Mouse (Mus musculus) hindbrain, embryonic 11.5 days (tissue): ENCODE measurements at regions not wholly inside any gene's neighbourhood (a gene's known extent, or its start where the extent isn't known, plus 50 kb on each side); places are given as distances from the start of the nearest gene placed in this dataset.
A peak's percentile ranks its signal among the peaks of the same experiment; 100 is the strongest.
"Not testable (repeated sequence)": the region's sequence is repeated elsewhere in the genome, so short reads cannot be mapped to it uniquely, and the experiment has no call there.

ENCODE experiments used
- ATAC-seq: fragments of 200-750 bp; cut with Nextera tagmentation; 2 replicates; pipeline ENCODE4 v1.8.0; 2017; ENCODE audit warnings: mild to moderate bottlenecking, moderate TSS enrichment, moderate library complexity; ENCODE audit not compliant: low FRiP score
- DNase-seq: peaks from one replicate; pipeline ENCODE4 v3.0.0-alpha.2; 2015; ENCODE audit warnings: low spot score
- H3K27ac ChIP-seq: fragments of 300-500 bp; sonication (generic); 2 replicates; pipeline ENCODE4 v1.5.1; 2014; ENCODE audit warnings: mild to moderate bottlenecking, low read depth, low read length
- H3K27me3 ChIP-seq: fragments of 300-500 bp; sonication (generic); 2 replicates; pipeline ENCODE4 v1.6.1; 2014; ENCODE audit warnings: mild to moderate bottlenecking, low read length, moderate library complexity, mixed read lengths; ENCODE audit not compliant: control insufficient read depth, insufficient read depth
- H3K36me3 ChIP-seq: fragments of 300-500 bp; sonication (generic); 2 replicates; pipeline ENCODE4 v1.6.1; 2014; ENCODE audit warnings: mild to moderate bottlenecking, low read length, moderate library complexity, mixed read lengths; ENCODE audit not compliant: control insufficient read depth, insufficient read depth
- H3K4me1 ChIP-seq: fragments of 300-500 bp; sonication (generic); replicated peaks from 2 replicates; pipeline ENCODE4 v1.6.1; 2014; ENCODE audit warnings: low read length, mixed read lengths; ENCODE audit not compliant: control insufficient read depth, insufficient read depth
- H3K4me2 ChIP-seq: fragments of 300-500 bp; sonication (generic); replicated peaks from 2 replicates; pipeline ENCODE4 v1.6.1; 2014; ENCODE audit warnings: mild to moderate bottlenecking, low read depth, low read length
- H3K4me3 ChIP-seq: fragments of 300-500 bp; sonication (generic); 2 replicates; pipeline ENCODE4 v1.5.1; 2014; ENCODE audit warnings: low read depth, low read length
- H3K9ac ChIP-seq: fragments of 300-500 bp; sonication (generic); 2 replicates; pipeline ENCODE4 v1.6.1; 2014; ENCODE audit warnings: low read depth, low read length
- H3K9me3 ChIP-seq: fragments of 300-500 bp; sonication (generic); 2 replicates; pipeline ENCODE4 v1.6.1; 2016; ENCODE audit warnings: low read length; ENCODE audit not compliant: control insufficient read depth
- WGBS: fragments of 180-500 bp; shearing (Covaris S2); extraction: QIAGEN DNeasy Blood & Tissue Kit; methylation state at CpG from one replicate; pipeline ENCODE4 v1.1.7; 2014; 5-methylcytosine and 5-hydroxymethylcytosine counted together

DNA sequence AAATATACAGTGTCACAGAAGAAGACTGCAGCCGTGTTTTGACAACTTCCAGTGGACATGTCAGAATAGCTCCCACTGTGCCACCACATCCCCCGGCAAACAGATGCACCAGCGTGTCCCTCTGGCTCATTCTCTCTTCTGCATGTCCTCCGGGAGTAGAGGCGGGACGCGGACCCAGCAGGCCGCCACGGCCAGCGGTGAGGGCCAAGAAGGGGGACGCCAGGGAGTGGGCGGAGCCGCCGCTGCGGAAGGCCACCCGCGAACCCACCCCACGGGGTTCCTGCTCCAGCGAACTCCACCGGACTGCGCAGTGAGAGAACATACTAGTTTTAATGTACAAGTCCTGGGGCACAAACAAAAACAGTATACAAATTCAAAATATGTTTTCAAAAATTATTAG, 838.7 kb upstream of the 4930412O13Rik start:
- ATAC-seq: peak; percentile 25; the same call in 1 of the 2 replicates
- not testable (repeated sequence) for H3K4me3 ChIP-seq

DNA sequence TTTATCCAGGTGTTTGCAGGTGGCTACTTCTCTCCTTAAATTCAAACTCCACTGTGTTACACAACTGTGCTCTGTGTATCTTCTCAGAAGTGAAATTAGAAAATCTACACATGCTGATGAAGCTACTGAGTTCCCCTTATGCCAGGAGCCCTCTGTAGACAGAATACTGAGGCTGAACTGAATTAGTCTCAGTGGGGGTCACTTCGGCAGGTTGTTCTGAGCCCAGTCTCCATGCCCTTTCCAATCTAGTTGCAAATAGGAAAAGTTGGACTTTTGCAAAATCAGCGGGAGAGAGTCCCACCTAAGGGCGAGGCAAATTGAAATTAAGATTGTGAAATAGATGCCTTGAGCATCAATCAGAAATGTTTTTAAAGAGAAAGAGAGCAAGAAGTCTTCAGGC, 833.1 kb upstream of the 4930412O13Rik start:
- H3K4me1 ChIP-seq: no peaks in the 10 kb centered on the region
- no peaks in the 10 kb centered on the region for H3K27me3 ChIP-seq
- no peak for ATAC-seq
- no peaks in the 10 kb centered on the region for H3K36me3 ChIP-seq
- H3K27ac ChIP-seq: no peak overlapping the region
- 79% methylated on average over 3 of the region's 3 CpGs for WGBS
- no peaks in the 10 kb centered on the region for H3K9me3 ChIP-seq
- no peak overlapping the region for H3K4me2 ChIP-seq
- DNase-seq: no peak
- no peak overlapping the region for H3K4me3 ChIP-seq
- H3K9ac ChIP-seq: no peak overlapping the region

More for the DNA sequence above, 838.7 kb upstream of the 4930412O13Rik start:
- DNase-seq, H3K9me3 ChIP-seq, H3K27me3 ChIP-seq, H3K27ac ChIP-seq, H3K9ac ChIP-seq, H3K36me3 ChIP-seq, H3K4me2 ChIP-seq, H3K4me1 ChIP-seq: not testable (repeated sequence)
- 36% methylated on average over 21 of the region's 21 CpGs for WGBS

DNA sequence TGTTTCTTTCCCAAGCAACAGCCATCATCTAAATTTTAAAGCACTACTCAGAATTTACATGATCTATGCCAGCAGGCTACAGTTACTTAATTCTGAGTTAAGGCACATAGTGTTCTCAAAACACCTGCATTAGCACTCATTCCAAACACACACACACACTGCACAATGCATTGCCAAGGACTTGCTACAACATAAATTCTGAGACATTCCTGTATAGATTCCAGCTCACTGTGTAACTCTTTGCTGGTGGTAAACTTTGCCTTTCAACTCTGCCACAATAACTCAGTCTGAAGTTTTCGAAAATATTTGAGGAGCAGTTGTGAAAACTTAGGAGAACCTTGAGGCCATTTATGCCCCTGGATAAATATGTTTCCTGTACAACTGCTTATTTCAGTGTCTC, 807.2 kb upstream of the 4930412O13Rik start:
- H3K4me1 ChIP-seq: no peaks in the 10 kb centered on the region
- no peak overlapping the region for H3K27ac ChIP-seq
- no peaks in the 10 kb centered on the region for H3K36me3 ChIP-seq
- H3K9me3 ChIP-seq: no peaks in the 10 kb centered on the region
- H3K4me3 ChIP-seq: no peak overlapping the region
- 90% methylated on average over 1 of the region's 1 CpGs for WGBS
- DNase-seq (no peak), ATAC-seq (no peak)
- no peaks in the 10 kb centered on the region for H3K27me3 ChIP-seq
- H3K4me2 ChIP-seq: no peak overlapping the region
- no peak overlapping the region for H3K9ac ChIP-seq

DNA sequence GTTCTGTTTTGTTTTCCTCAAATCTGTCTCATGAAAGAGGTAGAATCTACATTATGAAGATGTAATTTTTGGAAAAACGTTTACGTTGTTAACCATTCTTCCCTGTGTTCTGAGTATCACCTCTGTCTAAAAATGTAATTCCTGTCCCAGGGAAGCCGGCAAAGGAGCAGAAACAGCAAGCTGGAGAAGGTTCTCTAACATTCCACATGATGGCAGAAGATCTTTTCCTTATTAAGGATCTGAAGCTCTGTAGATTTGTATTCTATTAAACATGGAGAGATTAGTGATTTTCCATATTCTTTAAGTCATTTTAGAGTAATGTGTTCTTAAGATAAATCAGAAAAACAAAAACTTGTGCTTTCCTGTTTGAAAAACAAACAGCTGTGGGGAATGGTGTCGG, 802.9 kb upstream of the 4930412O13Rik start:
- Histone ChIP-seq H3K4me2 (no peak overlapping the region), H3K9ac (no peak overlapping the region), H3K27ac (no peak overlapping the region), H3K36me3 (no peaks in the 10 kb centered on the region), H3K9me3 (no peaks in the 10 kb centered on the region), H3K4me3 (no peak overlapping the region), H3K27me3 (no peaks in the 10 kb centered on the region), H3K4me1 (no peaks in the 10 kb centered on the region)
- WGBS: 83% methylated on average over 4 of the region's 4 CpGs
- ATAC-seq (no peak), DNase-seq (no peak)

DNA sequence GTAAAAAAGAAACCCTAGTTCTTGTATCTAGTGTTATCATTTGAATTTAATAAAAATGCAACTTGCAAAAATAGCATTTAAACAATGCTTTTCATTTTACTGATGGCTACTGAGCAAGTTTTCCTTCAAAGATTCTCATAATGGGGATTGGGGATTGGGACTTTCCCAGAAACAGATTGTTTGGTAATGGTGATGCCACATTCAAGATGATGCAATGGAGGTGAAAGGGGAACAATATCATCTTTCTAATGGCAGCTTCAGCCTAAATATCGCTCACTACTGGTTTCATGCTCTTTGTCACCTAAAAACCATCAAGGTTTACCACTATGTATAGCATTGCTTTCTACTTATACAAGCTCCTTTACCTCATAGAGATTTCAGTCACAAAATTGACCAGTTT, 799.3 kb upstream of the 4930412O13Rik start:
- ATAC-seq (no peak), DNase-seq (no peak)
- Histone ChIP-seq H3K36me3 (no peaks in the 10 kb centered on the region), H3K27me3 (no peaks in the 10 kb centered on the region), H3K4me1 (no peaks in the 10 kb centered on the region), H3K4me3 (no peak overlapping the region), H3K4me2 (no peak overlapping the region), H3K9ac (no peak overlapping the region), H3K27ac (no peak overlapping the region), H3K9me3 (no peaks in the 10 kb centered on the region)
- WGBS: 92% methylated on average over 1 of the region's 1 CpGs

DNA sequence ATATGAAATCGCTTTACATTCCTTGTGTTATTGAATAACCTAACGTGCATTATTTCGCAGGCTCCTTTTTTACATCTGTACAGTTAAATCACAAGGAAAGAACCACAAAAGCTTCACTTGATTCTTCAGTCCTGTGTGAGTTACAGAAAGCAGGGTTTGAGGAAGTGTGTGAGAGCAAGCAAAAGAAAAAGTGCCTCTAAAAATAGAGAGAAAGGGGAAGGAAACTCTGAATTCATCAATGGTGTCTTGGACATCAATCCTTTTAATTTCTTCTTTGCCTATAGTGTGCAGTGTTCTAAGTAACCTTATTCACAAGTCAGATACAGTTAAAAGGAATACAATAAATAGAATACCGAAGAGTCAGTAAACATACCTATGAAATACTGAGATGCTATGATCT, 785.7 kb upstream of the 4930412O13Rik start:
- Histone ChIP-seq H3K27ac (no peak overlapping the region), H3K4me3 (no peak overlapping the region), H3K4me1 (no peaks in the 10 kb centered on the region), H3K27me3 (no peaks in the 10 kb centered on the region), H3K36me3 (no peaks in the 10 kb centered on the region), H3K9me3 (no peaks in the 10 kb centered on the region), H3K4me2 (no peak overlapping the region), H3K9ac (no peak overlapping the region)
- 88% methylated on average over 4 of the region's 4 CpGs for WGBS
- ATAC-seq (no peak), DNase-seq (no peak)

DNA sequence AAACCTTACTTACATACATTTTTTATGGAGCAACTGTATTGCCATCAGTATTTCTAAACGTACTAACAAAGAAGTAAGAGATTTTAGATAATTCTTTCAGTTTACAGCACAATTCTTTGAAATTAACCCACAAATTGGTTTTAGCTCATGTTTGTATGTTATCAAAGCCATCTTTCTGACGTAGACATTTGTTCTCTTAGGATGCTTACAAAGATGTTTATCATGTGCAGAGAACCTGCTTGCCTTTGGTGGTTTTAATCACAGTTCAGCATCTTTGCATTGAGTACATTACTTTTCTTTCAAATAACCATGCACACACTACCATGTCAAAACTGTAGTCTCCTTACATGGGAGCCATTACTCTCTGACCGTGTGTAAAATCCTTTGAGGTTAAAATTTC, 764.4 kb upstream of the 4930412O13Rik start:
- H3K27ac ChIP-seq: no peak overlapping the region
- H3K9ac ChIP-seq: no peak overlapping the region
- ATAC-seq: no peak
- H3K4me1 ChIP-seq: no peaks in the 10 kb centered on the region
- H3K27me3 ChIP-seq: no peaks in the 10 kb centered on the region
- no peaks in the 10 kb centered on the region for H3K9me3 ChIP-seq
- H3K4me2 ChIP-seq: no peak overlapping the region
- DNase-seq: no peak
- no peak overlapping the region for H3K4me3 ChIP-seq
- WGBS: 86% methylated on average over 3 of the region's 3 CpGs
- no peaks in the 10 kb centered on the region for H3K36me3 ChIP-seq

DNA sequence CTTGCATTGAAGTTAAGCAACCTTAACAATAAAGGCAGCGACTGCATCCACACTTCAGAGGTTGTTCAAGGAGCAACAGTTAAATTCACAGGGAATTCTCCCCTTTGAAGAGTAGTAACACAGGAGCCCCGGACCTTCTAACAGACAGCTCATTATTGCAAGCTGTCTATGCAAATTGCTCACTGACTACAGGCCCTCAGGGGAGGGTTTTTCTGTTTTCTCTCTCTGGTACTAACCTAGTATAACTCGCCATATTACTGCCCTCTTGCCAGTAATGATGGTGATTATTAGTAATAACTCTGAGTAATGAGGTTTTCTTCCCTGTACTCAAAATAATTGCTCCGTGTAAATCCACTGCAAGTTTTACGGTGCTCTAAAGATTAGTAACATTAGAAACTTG, 763.5 kb upstream of the 4930412O13Rik start:
- H3K4me2 ChIP-seq: no peak overlapping the region
- ATAC-seq (no peak), DNase-seq (no peak)
- 71% methylated on average over 5 of the region's 5 CpGs for WGBS
- H3K4me1 ChIP-seq: no peaks in the 10 kb centered on the region
- H3K36me3 ChIP-seq: no peaks in the 10 kb centered on the region
- H3K9me3 ChIP-seq: no peaks in the 10 kb centered on the region
- no peak overlapping the region for H3K4me3 ChIP-seq
- H3K27ac ChIP-seq: no peak overlapping the region
- H3K9ac ChIP-seq: no peak overlapping the region
- no peaks in the 10 kb centered on the region for H3K27me3 ChIP-seq

DNA sequence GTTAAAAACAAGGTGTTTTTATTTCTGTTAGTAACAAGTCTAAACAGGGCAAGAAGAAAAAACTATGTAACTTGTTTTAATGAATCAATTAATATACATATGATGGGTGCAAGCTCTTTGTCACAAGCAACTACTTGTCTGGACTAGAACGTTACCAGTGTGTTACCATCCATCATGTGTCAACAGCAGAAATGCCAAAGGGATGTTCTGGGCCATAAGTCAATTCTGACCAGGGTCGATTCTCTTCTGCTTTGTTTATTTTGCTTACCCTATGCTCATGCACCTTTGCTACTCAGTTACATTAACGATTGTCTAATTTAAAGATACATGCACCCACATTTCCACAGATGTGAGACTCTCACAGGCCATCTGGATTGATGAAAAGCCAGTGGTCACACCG, 744.1 kb upstream of the 4930412O13Rik start:
- 55% methylated on average over 4 of the region's 4 CpGs for WGBS
- no peak for DNase-seq
- no peaks in the 10 kb centered on the region for H3K27me3 ChIP-seq
- H3K4me3 ChIP-seq: no peak overlapping the region
- H3K9ac ChIP-seq: no peak overlapping the region
- no peaks in the 10 kb centered on the region for H3K9me3 ChIP-seq
- no peak; the same call in 1 of the 2 replicates for ATAC-seq
- H3K4me2 ChIP-seq: no peak overlapping the region
- H3K4me1 ChIP-seq: no peaks in the 10 kb centered on the region
- no peaks in the 10 kb centered on the region for H3K36me3 ChIP-seq
- no peak overlapping the region for H3K27ac ChIP-seq
